Mouse (Mus musculus) gastrocnemius, adult 2 months (tissue): Measurements from ENCODE around the gene Gm7945. TPM values are rescaled to one million over a fixed set of nuclear protein-coding genes. Genes with fewer than 3 reads are reported as not detected.
"Not testable (repeated sequence)": the region's sequence is repeated elsewhere in the genome, so short reads cannot be mapped to it uniquely, and the experiment has no call there.

Experiments used
- DNase-seq: peaks from one replicate; pipeline ENCODE4 v3.0.0; 2022
- H3K27ac ChIP-seq: fragments of 200-600 bp; 2 replicates; pipeline ENCODE4 v1.8.1; 2022; ENCODE audit warnings: mild to moderate bottlenecking
- H3K4me3 ChIP-seq: fragments of 200-600 bp; 2 replicates; pipeline ENCODE4 v1.8.1; 2022; ENCODE audit warnings: mild to moderate bottlenecking, moderate library complexity
- intact Hi-C: fragments of 180-260 bp; cut with DNase I; formaldehyde crosslinking; loops from one replicate; pipeline ENCODE4 v1.15.1; 2025
- long read RNA-seq, 2 experiments: library from polyadenylated mRNA; stranded (forward); transcript quantifications; one replicate each; pipeline ENCODE4 v2.0.0; 2021
- total RNA-seq, 2 experiments: library from RNA; stranded (reverse); gene quantifications; 2 replicates each; pipeline ENCODE4 v1.2.3; 2021

The Gm7945 gene
- total RNA-seq, result not detected
- long read RNA-seq, experiment 1, result 0 reads
- long read RNA-seq, experiment 2, result 0 reads

DNA sequence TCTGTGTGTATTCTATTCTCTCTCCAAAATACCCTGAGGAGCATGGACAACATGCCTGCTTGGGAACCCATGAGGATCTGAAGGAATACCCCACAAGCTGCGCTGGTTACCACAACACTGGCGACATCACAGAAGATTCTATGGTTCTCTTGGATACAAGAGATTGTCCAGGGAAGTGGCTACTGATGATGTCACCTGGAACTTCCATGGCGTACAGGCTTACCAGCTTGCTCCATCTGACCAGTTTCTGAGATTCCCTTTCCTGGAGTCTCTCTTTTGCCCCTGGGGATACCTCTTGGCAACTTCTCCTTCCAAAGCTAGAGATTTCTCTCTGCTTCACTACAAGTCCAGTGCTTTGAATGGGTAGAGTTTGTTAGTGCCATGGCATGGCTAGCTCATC lies at the start of gene Gm7945:
TSS of gene Gm7945 (minus strand) at position 101 of the 400 bp plus-strand sequence.
- H3K4me3 ChIP-seq, intact Hi-C loops, DNase-seq, H3K27ac ChIP-seq: not testable (repeated sequence)

DNA sequence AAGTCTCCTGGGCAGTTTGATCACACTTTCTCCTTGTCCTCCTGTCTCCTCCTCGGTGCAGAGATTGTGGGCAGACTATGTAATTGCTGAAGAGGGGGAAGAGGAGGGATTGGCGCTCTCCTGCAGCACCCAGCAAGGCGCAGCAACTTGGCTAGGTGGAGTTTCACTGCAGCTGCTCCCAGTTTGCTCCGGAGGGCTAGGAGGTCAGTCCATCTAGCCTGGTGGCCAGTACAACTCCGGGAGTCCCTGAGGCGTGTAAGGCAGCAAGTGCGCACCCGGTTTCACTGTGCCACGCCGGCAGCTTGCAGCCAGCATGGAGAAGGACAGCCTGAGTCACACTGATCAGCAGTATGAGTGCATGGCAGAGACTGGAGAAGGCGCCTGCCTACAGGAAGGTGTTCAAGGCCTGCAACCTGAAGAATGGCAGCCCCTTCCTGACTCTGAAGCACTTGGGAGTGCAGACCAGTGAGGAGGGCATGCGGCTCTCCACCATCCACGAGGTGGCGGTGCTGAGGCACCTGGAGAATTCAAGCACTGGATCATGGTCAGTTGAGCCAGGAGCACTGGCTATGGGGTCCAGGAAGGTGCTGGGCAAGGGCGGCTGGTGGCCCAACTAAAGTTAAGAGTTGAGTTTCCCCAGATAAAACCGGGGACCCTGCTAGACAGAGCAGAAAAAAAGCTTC lies 39.4 kb upstream of the Gm7945 start:
- intact Hi-C loops, H3K4me3 ChIP-seq, H3K27ac ChIP-seq: not testable (repeated sequence)
- DNase-seq, result peak; percentile 12

DNA sequence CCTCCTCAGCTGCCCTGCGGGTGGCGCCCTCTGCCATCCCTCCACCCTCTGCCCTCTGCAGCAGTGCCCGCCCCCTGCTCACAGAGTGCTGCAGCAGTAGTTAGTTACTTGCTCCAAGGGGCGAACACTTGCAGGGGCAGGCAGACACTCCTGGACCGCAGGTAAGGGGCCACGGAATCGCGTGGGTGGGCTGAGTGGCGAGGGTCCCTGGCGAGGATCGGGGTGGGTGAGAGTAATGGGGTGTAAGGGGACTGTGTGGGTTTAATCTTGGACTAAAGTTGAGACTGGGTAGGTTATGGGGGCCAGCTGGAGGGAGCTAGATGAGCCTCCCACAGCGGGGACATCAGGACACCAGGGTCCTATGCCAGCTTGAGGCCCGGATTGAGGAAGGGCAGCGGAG lies 38.5 kb upstream of the Gm7945 start:
- H3K4me3 ChIP-seq, H3K27ac ChIP-seq, DNase-seq, intact Hi-C loops: not testable (repeated sequence)

DNA sequence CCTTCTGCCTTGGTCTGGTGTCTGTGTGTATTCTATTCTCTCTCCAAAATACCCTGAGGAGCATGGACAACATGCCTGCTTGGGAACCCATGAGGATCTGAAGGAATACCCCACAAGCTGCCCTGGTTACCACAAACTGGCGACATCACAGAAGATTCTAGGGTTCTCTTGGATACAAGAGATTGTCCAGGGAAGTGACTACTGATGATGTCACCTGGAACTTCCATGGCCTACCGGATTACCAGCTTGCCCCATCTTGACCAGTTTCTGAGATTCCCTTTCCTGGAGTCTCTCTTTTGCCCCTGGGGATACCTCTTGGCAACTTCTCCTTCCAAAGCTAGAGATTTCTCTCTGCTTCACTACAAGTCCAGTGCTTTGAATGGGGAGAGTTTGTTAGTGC lies 22.0 kb upstream of the Gm7945 start, which contains the start of gene Gm6482:
TSS of gene Gm6482 (minus strand) at position 101 of the 400 bp plus-strand sequence.
- DNase-seq, intact Hi-C loops, H3K27ac ChIP-seq, H3K4me3 ChIP-seq: not testable (repeated sequence)

DNA sequence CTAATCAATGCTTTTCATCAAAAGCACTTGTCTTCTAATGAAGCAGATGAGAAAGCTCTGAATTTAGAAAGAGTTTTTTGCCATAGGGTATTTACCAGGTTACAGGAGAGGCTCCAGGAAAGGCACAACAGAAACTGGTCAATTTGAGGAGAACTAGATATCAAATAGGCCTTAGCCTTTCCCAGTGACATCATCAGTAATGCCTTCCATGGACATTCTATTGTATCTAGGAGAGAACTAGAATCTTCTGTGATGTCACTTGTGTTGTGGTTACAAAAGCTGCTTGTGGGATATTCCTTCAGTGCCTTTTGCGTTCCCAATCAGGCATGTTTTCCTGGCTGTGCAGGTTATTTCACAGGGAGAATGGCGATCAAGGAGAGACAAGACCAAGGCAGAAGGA lies 37.9 kb downstream of the Gm7945 start, which contains the start of gene Gm5798:
TSS of gene Gm5798 (plus strand) at position 301 of the 400 bp plus-strand sequence.
- DNase-seq, H3K4me3 ChIP-seq, intact Hi-C loops, H3K27ac ChIP-seq: not testable (repeated sequence)

Other genes starting within 250 kb of the Gm7945 start
- not detected for gene Mbl1, start 234.9 kb downstream of the Gm7945 start, total RNA-seq
- not detected for gene Sftpd, start 201.2 kb downstream of the Gm7945 start, total RNA-seq
- gene Gm2832, start 107.6 kb downstream of the Gm7945 start, total RNA-seq, result not detected
- gene Gm5798, start 37.8 kb downstream of the Gm7945 start, total RNA-seq, result not detected
- not detected for gene Gm6482, start 21.9 kb upstream of the Gm7945 start, total RNA-seq
- not detected for gene Gm7954, start 67.1 kb upstream of the Gm7945 start, total RNA-seq
- not detected for gene Gm3486, start 103.1 kb upstream of the Gm7945 start, total RNA-seq
- gene Gm7970, start 169.2 kb upstream of the Gm7945 start, total RNA-seq, result not detected
- gene 1700049E17Rik2, start 186.8 kb upstream of the Gm7945 start, total RNA-seq, result not detected
- gene Gm3072, start 238.2 kb upstream of the Gm7945 start, total RNA-seq, result not detected